Mouse (Mus musculus) cerebellum, adult 18-20 months (tissue): ENCODE results near the gene Srd5a3.
"Not testable (repeated sequence)": the region's sequence is repeated elsewhere in the genome, so short reads cannot be mapped to it uniquely, and the experiment has no call there.

ENCODE experiments used
- DNase-seq, 2 experiments: peaks; one replicate each; pipeline ENCODE4 v3.0.0; 2021

Srd5a3 gene

GRCm38 (mm10) chr5:76139808-76140729 lies at the start of gene Srd5a3:
TSS of gene Srd5a3 (plus strand) at chr5:76140271.
- DNase-seq: peak; percentile 81 to 86

GRCm38 (mm10) chr5:76103809-76104208 lies 36.3 kb upstream of the Srd5a3 start:
- not testable (repeated sequence) for DNase-seq

GRCm38 (mm10) chr5:76107306-76107705 lies 32.8 kb upstream of the Srd5a3 start:
- no peak for DNase-seq

- DNase-seq: no peak
Observed at GRCm38 (mm10) chr5:76108496-76108895, 31.6 kb upstream of the Srd5a3 start.

- no peak for DNase-seq
Observed at GRCm38 (mm10) chr5:76111173-76111572, 28.9 kb upstream of the Srd5a3 start.

GRCm38 (mm10) chr5:76112016-76112415 lies 28.1 kb upstream of the Srd5a3 start:
- DNase-seq: no peak

- DNase-seq: peak; percentile 48 to 57
Observed at GRCm38 (mm10) chr5:76115436-76116041, 24.5 kb upstream of the Srd5a3 start.

GRCm38 (mm10) chr5:76118441-76118840 lies 21.6 kb upstream of the Srd5a3 start:
- peak; percentile 33 to 58 for DNase-seq

GRCm38 (mm10) chr5:76120634-76121033 lies 19.4 kb upstream of the Srd5a3 start:
- no peak for DNase-seq

- no peak for DNase-seq
Observed at GRCm38 (mm10) chr5:76127584-76128316, 12.3 kb upstream of the Srd5a3 start.

GRCm38 (mm10) chr5:76130292-76130691 lies 9.8 kb upstream of the Srd5a3 start:
- DNase-seq: no peak

- no peak for DNase-seq
Observed at GRCm38 (mm10) chr5:76131990-76132389, 8.1 kb upstream of the Srd5a3 start.

- no peak for DNase-seq
Observed at GRCm38 (mm10) chr5:76135644-76136043, 4.4 kb upstream of the Srd5a3 start.

GRCm38 (mm10) chr5:76136271-76136670 lies 3.8 kb upstream of the Srd5a3 start:
- DNase-seq: no peak

GRCm38 (mm10) chr5:76137586-76137985 lies 2.5 kb upstream of the Srd5a3 start:
- no peak for DNase-seq

GRCm38 (mm10) chr5:76138071-76138470 lies 2.0 kb upstream of the Srd5a3 start:
- no peak for DNase-seq

- DNase-seq: no peak
Observed at GRCm38 (mm10) chr5:76138512-76138911, 1.6 kb upstream of the Srd5a3 start.

- peak; percentile 13 to 24 for DNase-seq
Observed at GRCm38 (mm10) chr5:76139171-76139671, 850 bp upstream of the Srd5a3 start.

GRCm38 (mm10) chr5:76140730-76141066 lies 627 bp downstream of the Srd5a3 start:
- no peak for DNase-seq

GRCm38 (mm10) chr5:76143356-76143755 lies 3.3 kb downstream of the Srd5a3 start:
- DNase-seq: no peak

GRCm38 (mm10) chr5:76146401-76146800 lies 6.3 kb downstream of the Srd5a3 start:
- DNase-seq: no peak

GRCm38 (mm10) chr5:76149436-76149835 lies 9.4 kb downstream of the Srd5a3 start:
- no peak for DNase-seq

GRCm38 (mm10) chr5:76152956-76153355 lies 12.9 kb downstream of the Srd5a3 start:
- no peak for DNase-seq
